Mouse (Mus musculus): ENCODE results near the gene Mmd2. TPM values are rescaled to one million over a fixed set of nuclear protein-coding genes. Genes with fewer than 3 reads are reported as not detected.

The Mmd2 gene
- total and polyA plus RNA-seq, 2 experiments from 2014 or later, result 0.08 TPM; not detected in 1

DNA sequence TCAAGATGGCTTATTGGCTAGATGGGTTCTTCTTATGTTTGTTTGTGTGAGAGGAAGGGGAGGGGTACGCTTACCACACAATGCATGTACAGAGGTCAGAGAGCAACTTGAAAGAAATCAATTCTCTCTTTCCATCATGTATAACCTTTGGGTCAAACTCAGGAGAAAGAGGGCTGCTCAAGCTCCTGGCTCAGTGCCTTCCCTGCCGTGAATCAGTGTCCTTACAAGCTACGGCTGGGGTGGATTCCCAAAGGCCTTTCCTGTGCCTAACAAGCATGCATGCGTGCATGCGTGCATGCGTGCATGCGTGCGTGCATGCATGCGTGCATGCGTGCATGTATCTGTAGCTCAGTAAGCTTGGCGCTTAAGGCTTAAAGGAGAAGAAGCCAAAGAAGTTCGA lies 3.3 kb downstream of the Mmd2 start:
- WGBS, result 88% methylated on average over 12 of the region's 12 CpGs
- DNase-seq (ENCODE audit: low spot score) (no peak), ATAC-seq (ENCODE audit: insufficient read depth, low read depth) (no peak)
- Histone ChIP-seq H3K4me3 (ENCODE audit: low read depth, low read length) (no peak overlapping the region), H3K9me3 (replicated peaks; ENCODE audit: control insufficient read depth, low read length) (no peaks in the 10 kb centered on the region), H3K9ac (replicated peaks; ENCODE audit: low read depth, low read length) (no peak overlapping the region), H3K4me2 (ENCODE audit: low read depth, low read length) (no peak overlapping the region), H3K27me3 (ENCODE audit: control insufficient read depth, insufficient read depth, low read length) (peaks cover 35% of the 10 kb centered on the region), H3K36me3 (replicated peaks; ENCODE audit: control insufficient read depth, insufficient read depth, low read length) (no peaks in the 10 kb centered on the region), H3K4me1 (ENCODE audit: control insufficient read depth, insufficient read depth) (0 out of 2 replicates have a peak, but pooled peaks cover 4% of the 10 kb centered on the region), H3K27ac (ENCODE audit: low read depth) (no peak overlapping the region)
- no peak for TF ChIP-seq CTCF (IDR thresholded peaks at IDR 0.05; ENCODE audit: low read depth)

DNA sequence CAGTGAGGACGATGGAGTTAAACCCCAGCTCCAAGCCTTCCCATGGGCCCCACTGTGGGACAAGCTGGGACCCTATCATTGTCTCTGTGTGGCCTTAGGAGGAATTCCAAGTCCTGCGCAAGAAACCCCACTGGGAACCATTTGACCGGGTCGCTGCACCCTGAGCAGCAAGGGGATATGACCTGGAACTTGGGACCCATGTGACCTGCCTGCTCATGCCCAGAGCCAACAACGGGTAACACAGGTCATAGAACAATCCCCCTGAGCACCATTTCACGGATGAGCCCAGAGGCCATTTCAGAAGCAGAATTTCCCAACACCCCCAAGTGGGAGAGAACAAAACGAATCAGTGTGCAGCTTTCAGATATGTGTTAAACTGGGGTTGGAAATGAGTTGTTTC lies 4.2 kb downstream of the Mmd2 start:
- ATAC-seq (ENCODE audit: insufficient read depth, low read depth) (no peak), DNase-seq (ENCODE audit: low spot score) (no peak)
- no peak overlapping the region for H3K4me3 ChIP-seq (ENCODE audit: low read depth, low read length)
- 75% methylated on average over 7 of the region's 7 CpGs for WGBS
- H3K36me3 ChIP-seq (replicated peaks; ENCODE audit: control insufficient read depth, insufficient read depth, low read length), result no peaks in the 10 kb centered on the region
- H3K4me1 ChIP-seq (ENCODE audit: control insufficient read depth, insufficient read depth), result 0 out of 2 replicates have a peak, but pooled peaks cover 4% of the 10 kb centered on the region
- H3K27me3 ChIP-seq (ENCODE audit: control insufficient read depth, insufficient read depth, low read length), result peaks cover 29% of the 10 kb centered on the region
- no peak overlapping the region for H3K4me2 ChIP-seq (ENCODE audit: low read depth, low read length)
- no peak overlapping the region for H3K27ac ChIP-seq (ENCODE audit: low read depth)
- H3K9ac ChIP-seq (replicated peaks; ENCODE audit: low read depth, low read length), result no peak overlapping the region
- TF ChIP-seq EP300 (IDR thresholded peaks at IDR 0.05; ENCODE audit: low read depth) (no peak), CTCF (IDR thresholded peaks at IDR 0.05; ENCODE audit: low read depth) (no peak)
- H3K9me3 ChIP-seq (replicated peaks; ENCODE audit: control insufficient read depth, low read length), result no peaks in the 10 kb centered on the region

DNA sequence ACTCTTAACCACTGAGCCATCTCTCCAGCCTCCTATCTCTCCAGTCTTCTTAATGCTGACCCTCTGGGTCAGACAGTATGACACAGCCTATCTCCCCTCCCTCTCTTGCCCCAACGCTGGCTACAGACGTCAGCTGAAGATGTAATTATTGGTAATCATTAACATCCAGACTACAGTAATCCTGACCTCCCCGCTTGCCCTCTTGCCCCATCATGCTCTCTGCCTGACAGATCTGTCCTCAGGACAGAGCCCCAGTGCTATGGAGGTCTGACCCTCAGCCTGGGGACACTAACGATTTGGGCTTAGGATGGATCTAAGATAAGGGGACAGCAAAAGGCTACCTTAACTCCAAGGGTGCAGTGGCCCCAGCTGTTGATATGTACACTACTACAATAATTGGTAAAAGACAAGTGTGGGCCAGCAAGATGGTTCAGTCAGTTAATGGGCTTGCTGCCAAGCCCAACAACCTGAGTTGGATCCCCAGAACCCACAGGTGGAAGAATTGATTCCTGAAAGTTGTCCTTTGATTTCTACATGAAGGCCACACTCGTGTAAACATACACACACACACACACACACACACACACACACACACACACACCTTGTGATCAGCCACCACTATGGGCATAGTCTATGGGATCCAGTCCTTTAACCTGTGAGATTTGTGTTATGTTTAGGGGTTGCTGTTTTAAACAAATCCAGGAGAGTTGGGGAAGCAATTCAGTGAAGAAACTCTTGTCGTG lies 10.8 kb downstream of the Mmd2 start:
- H3K27me3 ChIP-seq (ENCODE audit: control insufficient read depth, insufficient read depth, low read length), result no peaks in the 10 kb centered on the region
- H3K4me1 ChIP-seq (ENCODE audit: control insufficient read depth, insufficient read depth), result no peaks in the 10 kb centered on the region
- no peak for DNase-seq (ENCODE audit: low spot score)
- no peak overlapping the region for H3K27ac ChIP-seq (ENCODE audit: low read depth)
- no peaks in the 10 kb centered on the region for H3K9me3 ChIP-seq (replicated peaks; ENCODE audit: control insufficient read depth, low read length)
- ATAC-seq (ENCODE audit: insufficient read depth, low read depth), result no peak
- H3K9ac ChIP-seq (replicated peaks; ENCODE audit: low read depth, low read length), result no peak overlapping the region
- no peak overlapping the region for H3K4me3 ChIP-seq (ENCODE audit: low read depth, low read length)
- no peak overlapping the region for H3K4me2 ChIP-seq (ENCODE audit: low read depth, low read length)
- no peaks in the 10 kb centered on the region for H3K36me3 ChIP-seq (replicated peaks; ENCODE audit: control insufficient read depth, insufficient read depth, low read length)
- no peak for TF ChIP-seq CTCF (IDR thresholded peaks at IDR 0.05; ENCODE audit: low read depth)
- no peak for TF ChIP-seq EP300 (IDR thresholded peaks at IDR 0.05; ENCODE audit: low read depth)
- WGBS, result 62% methylated on average over 6 of the region's 6 CpGs

DNA sequence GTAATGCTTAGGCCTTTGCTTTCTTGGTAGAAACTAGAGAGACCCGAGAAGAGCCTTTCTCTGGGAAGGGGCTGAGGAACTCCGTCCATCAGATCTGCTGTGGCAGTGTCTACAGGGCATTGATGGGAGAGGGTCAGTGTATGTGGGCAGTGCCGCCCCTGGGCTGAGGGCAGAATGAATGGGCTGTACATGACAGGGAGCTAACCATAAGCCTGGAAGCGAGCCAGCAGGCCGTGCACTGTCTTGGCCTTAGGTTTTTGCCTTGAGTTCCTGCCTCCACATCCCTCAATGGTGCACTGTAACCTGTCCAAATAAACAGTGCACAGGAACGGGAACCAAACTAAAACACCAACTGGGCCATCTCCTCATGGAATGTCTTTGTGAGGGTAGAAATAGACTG lies 11.9 kb downstream of the Mmd2 start:
- WGBS, result 71% methylated on average over 6 of the region's 6 CpGs
- H3K4me3 ChIP-seq (ENCODE audit: low read depth, low read length), result no peak overlapping the region
- H3K36me3 ChIP-seq (replicated peaks; ENCODE audit: control insufficient read depth, insufficient read depth, low read length), result no peaks in the 10 kb centered on the region
- no peaks in the 10 kb centered on the region for H3K4me1 ChIP-seq (ENCODE audit: control insufficient read depth, insufficient read depth)
- ATAC-seq (ENCODE audit: insufficient read depth, low read depth) (no peak), DNase-seq (ENCODE audit: low spot score) (no peak)
- H3K27me3 ChIP-seq (ENCODE audit: control insufficient read depth, insufficient read depth, low read length), result no peaks in the 10 kb centered on the region
- H3K27ac ChIP-seq (ENCODE audit: low read depth), result no peak overlapping the region
- H3K9me3 ChIP-seq (replicated peaks; ENCODE audit: control insufficient read depth, low read length), result no peaks in the 10 kb centered on the region
- H3K9ac ChIP-seq (replicated peaks; ENCODE audit: low read depth, low read length), result no peak overlapping the region
- H3K4me2 ChIP-seq (ENCODE audit: low read depth, low read length), result no peak overlapping the region
- TF ChIP-seq EP300 (IDR thresholded peaks at IDR 0.05; ENCODE audit: low read depth) (no peak), CTCF (IDR thresholded peaks at IDR 0.05; ENCODE audit: low read depth) (no peak)

DNA sequence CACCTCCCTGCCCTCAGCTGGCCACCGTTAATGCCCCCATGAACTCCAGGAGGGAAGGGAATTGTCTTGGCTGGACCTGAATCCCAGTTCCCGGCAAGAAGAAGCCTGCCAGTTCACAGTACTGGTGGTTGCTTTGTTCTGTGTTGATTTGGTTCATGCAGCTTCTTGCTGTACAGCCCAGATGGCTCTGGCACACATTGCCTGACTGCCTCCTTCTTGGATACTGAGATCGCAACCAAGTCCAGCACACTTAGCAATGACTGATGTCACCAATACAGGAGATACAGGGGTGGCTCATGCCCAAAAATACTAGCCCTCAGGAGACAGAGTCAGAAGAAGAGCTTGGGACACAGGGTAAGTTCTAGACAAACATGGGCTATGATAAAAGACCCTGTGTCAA lies 12.9 kb downstream of the Mmd2 start:
- no peak for ATAC-seq (ENCODE audit: insufficient read depth, low read depth)
- H3K4me3 ChIP-seq (ENCODE audit: low read depth, low read length), result no peak overlapping the region
- WGBS, result 72% methylated on average over 3 of the region's 3 CpGs
- H3K4me1 ChIP-seq (ENCODE audit: control insufficient read depth, insufficient read depth), result no peaks in the 10 kb centered on the region
- no peak overlapping the region for H3K9ac ChIP-seq (replicated peaks; ENCODE audit: low read depth, low read length)
- H3K27me3 ChIP-seq (ENCODE audit: control insufficient read depth, insufficient read depth, low read length), result no peaks in the 10 kb centered on the region
- no peak overlapping the region for H3K27ac ChIP-seq (ENCODE audit: low read depth)
- H3K4me2 ChIP-seq (ENCODE audit: low read depth, low read length), result no peak overlapping the region
- H3K9me3 ChIP-seq (replicated peaks; ENCODE audit: control insufficient read depth, low read length), result no peaks in the 10 kb centered on the region
- DNase-seq (ENCODE audit: low spot score), result no peak
- no peaks in the 10 kb centered on the region for H3K36me3 ChIP-seq (replicated peaks; ENCODE audit: control insufficient read depth, insufficient read depth, low read length)
- no peak for TF ChIP-seq EP300 (IDR thresholded peaks at IDR 0.05; ENCODE audit: low read depth)
- no peak for TF ChIP-seq CTCF (IDR thresholded peaks at IDR 0.05; ENCODE audit: low read depth)

Measured in heart, postnatal 0 days (tissue).